Mouse (Mus musculus) spleen, adult 2 months (tissue): ENCODE data around the gene Nppc.

Experiments used
- CTCF ChIP-seq: fragments of 200-500 bp; IDR thresholded peaks from 2 replicates; pipeline ENCODE4 v1.5.1; 2011; ENCODE audit warnings: mild to moderate bottlenecking, inconsistent platforms; ENCODE audit not compliant: insufficient read depth, insufficient read length, insufficient replicate concordance; ENCODE audit errors: extremely low read depth
- POLR2A ChIP-seq: fragments of 200-500 bp; IDR thresholded peaks from 2 replicates; pipeline ENCODE4 v1.6.1; 2011; ENCODE audit warnings: low read depth, low read length, inconsistent platforms

DNA sequence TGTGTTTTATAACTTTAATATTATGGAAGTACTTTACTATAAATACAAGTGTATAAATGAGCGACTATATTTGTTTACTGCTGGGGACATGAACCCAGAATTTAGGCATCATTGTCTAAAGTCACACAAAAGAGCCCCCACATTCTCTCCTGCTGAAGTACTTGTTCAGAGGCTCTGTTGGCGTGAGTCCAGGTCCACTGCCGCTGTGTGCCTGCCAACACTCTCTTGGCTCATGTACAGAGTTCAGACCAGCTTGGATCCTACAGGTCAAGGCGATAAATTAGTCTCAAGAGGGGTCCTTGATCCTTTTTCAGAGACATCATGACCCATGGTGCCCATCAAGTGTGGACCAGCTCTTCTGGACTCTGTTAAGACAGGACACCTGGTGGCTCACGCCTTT lies 13.3 kb downstream of the Nppc start:
- TF ChIP-seq CTCF (no peak), POLR2A (no peak)
